In genomic region chr2:81143600-81143999, GRCm38 (mm10) we compare ENCODE assay signal across 10 mouse cellular contexts.
DNase-seq lines count a peak whose midpoint lies in the region; ATAC-seq and TF ChIP-seq lines count a peak whose summit lies in the region.
"Had no signal": no experiment of that assay in that cellular context is flagged by ENCODE, and none has a peak within 500 bp of the region (broad histone marks: within the 10 kb centered on the region; RNA-seq: fewer than 3 reads in every experiment).

No protein-coding gene starts in this region.

- no peaks in the 10 kb centered on the region for H3K27me3 ChIP-seq in embryonic facial prominence, embryonic 14.5 days (replicated peaks; ENCODE audit: control insufficient read depth, insufficient read depth, low read length)
- H3K27me3 ChIP-seq in limb, embryonic 11.5 days (ENCODE audit: control insufficient read depth, insufficient read depth, low read length), result no peaks in the 10 kb centered on the region

- H3K36me3 ChIP-seq in embryonic facial prominence, embryonic 14.5 days (ENCODE audit: control insufficient read depth, insufficient read depth, low read length), result no peaks in the 10 kb centered on the region
- no peaks in the 10 kb centered on the region for H3K36me3 ChIP-seq in limb, embryonic 11.5 days (ENCODE audit: control insufficient read depth, insufficient read depth, low read length)

- DNase-seq in layer of hippocampus, adult 9-11 months, result peak; percentile 7
- no peak for DNase-seq in layer of hippocampus, adult 2 months (ENCODE audit: low spot score in 2 of 2)
- DNase-seq in embryo, embryonic 10.5 days (ENCODE audit: low spot score), result peak; percentile 55
- peak; percentile 81 for DNase-seq in embryonic facial prominence, embryonic 14.5 days (ENCODE audit: low spot score)
- peak; percentile 65 for DNase-seq in limb, embryonic 11.5 days (ENCODE audit: low spot score)
- DNase-seq in left cerebral cortex, adult 2 months (ENCODE audit: extremely low spot score in 1 of 2, low spot score in 2 of 2), result no peak
- DNase-seq in urinary bladder, adult 2 months (ENCODE audit: low spot score), result no peak
- DNase-seq: cerebellum, adult 9-11 months; heart, postnatal 36 days; lung, adult 2 months had no signal

- no peak overlapping the region for H3K4me2 ChIP-seq in embryonic facial prominence, embryonic 14.5 days (ENCODE audit: low read depth, low read length)
- no peak overlapping the region for H3K4me2 ChIP-seq in limb, embryonic 11.5 days (ENCODE audit: low read depth, severe bottlenecking)

- TF ChIP-seq CTCF in layer of hippocampus, adult 2 months (conservative IDR thresholded peaks at IDR 0.05), result no peak
- TF ChIP-seq CTCF in left cerebral cortex, adult 2 months (IDR thresholded peaks at IDR 0.05), result no peak

- intact Hi-C loops in left cerebral cortex, adult 2 months (cut with DNase I), result no loop called here

- no peak overlapping the region for H3K9ac ChIP-seq in embryonic facial prominence, embryonic 14.5 days (ENCODE audit: low read depth, low read length)
- no peak overlapping the region for H3K9ac ChIP-seq in limb, embryonic 11.5 days (ENCODE audit: low read length)

- 17% methylated on average over 4 of the region's 4 CpGs for WGBS in embryonic facial prominence, embryonic 14.5 days
- WGBS in limb, embryonic 11.5 days, result 4% methylated on average over 4 of the region's 4 CpGs

- peaks cover 10% of the 10 kb centered on the region; the same call in 1 of the 2 replicates for H3K4me1 ChIP-seq in embryonic facial prominence, embryonic 14.5 days (ENCODE audit: control insufficient read depth, insufficient read depth, low read length)
- H3K4me1 ChIP-seq in limb, embryonic 11.5 days (ENCODE audit: control insufficient read depth, insufficient read depth, low read length), result no peaks in the 10 kb centered on the region

- H3K4me3 ChIP-seq in layer of hippocampus, adult 2 months, result no peak overlapping the region
- no peak overlapping the region for H3K4me3 ChIP-seq in embryonic facial prominence, embryonic 14.5 days (ENCODE audit: low read depth, low read length)
- H3K4me3 ChIP-seq in limb, embryonic 11.5 days (ENCODE audit: low read depth, low read length), result no peak overlapping the region
- no peak overlapping the region for H3K4me3 ChIP-seq in left cerebral cortex, adult 2 months

- H3K27ac ChIP-seq in layer of hippocampus, adult 2 months, result no peak overlapping the region
- H3K27ac ChIP-seq in embryonic facial prominence, embryonic 14.5 days (replicated peaks; ENCODE audit: low read depth, low read length), result no peak overlapping the region
- no peak overlapping the region for H3K27ac ChIP-seq in limb, embryonic 11.5 days (replicated peaks; ENCODE audit: low read depth, low read length)
- H3K27ac ChIP-seq in left cerebral cortex, adult 2 months, result no peak overlapping the region

- ATAC-seq in embryonic facial prominence, embryonic 14.5 days (ENCODE audit: low read depth), result peak; percentile 75; the same call in 1 of the 2 replicates
- peak; percentile 72 for ATAC-seq in limb, embryonic 11.5 days (ENCODE audit: insufficient number of reproducible peaks, low FRiP score, low TSS enrichment, low read depth)

- no peaks in the 10 kb centered on the region for H3K9me3 ChIP-seq in embryonic facial prominence, embryonic 14.5 days (ENCODE audit: control insufficient read depth, low read length)
- H3K9me3 ChIP-seq in limb, embryonic 11.5 days (ENCODE audit: control insufficient read depth, low read length), result no peaks in the 10 kb centered on the region

Comparison
In these comparisons a context has a peak if more than half of its experiments do, and no peak if none do; other contexts are left out.
1. DNase-seq: peak in layer of hippocampus, adult 9-11 months (single experiment), embryo, embryonic 10.5 days (single experiment), embryonic facial prominence, embryonic 14.5 days (single experiment) and limb, embryonic 11.5 days (single experiment); none in layer of hippocampus, adult 2 months (0 of 2), left cerebral cortex, adult 2 months (0 of 2) and urinary bladder, adult 2 months (single experiment).